Mouse (Mus musculus): ENCODE measurements at regions not wholly inside any gene's neighbourhood (a gene's known extent, or its start where the extent isn't known, plus 50 kb on each side); places are given as distances from the start of the nearest gene placed in this dataset.

GRCm38 (mm10) chr3:34311944-34312343 lies 230.8 kb upstream of the Dnajc19 start:
- no peak for DNase-seq (ENCODE audit: low spot score)
- H3K27me3 ChIP-seq (ENCODE audit: insufficient read depth, poor library complexity, severe bottlenecking): no peaks in the 10 kb centered on the region
- peak overlapping the region; percentile 12; the same call in 1 of the 2 replicates for H3K27ac ChIP-seq
- H3K36me3 ChIP-seq: no peaks in the 10 kb centered on the region
- 92% methylated on average over 6 of the region's 6 CpGs for WGBS
- no peak overlapping the region for H3K4me3 ChIP-seq
- no peaks in the 10 kb centered on the region for H3K9me3 ChIP-seq
- H3K4me1 ChIP-seq (replicated peaks): no peaks in the 10 kb centered on the region

DNA sequence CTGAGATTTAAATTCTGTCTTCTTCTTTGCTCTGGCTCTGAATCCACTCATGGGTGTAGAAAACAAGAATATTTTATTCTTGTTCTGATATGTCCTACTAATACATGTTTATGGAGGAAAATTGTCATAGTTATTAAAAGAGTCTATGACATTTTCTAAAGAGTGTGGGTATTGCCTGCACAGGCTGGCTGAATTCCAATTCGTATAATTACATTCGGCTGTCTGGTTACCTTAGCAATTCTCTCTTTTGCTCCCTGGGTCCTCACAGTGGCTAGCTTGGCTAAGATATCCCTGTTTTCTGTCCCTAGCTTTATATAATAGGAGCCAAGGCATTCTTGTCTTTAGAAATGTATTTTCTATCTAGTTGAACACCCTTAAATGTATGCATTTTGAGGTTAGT lies 218.5 kb upstream of the Dnajc19 start:
- no peak for DNase-seq (ENCODE audit: low spot score)
- no peak overlapping the region for H3K27ac ChIP-seq
- H3K36me3 ChIP-seq: no peaks in the 10 kb centered on the region
- WGBS: 89% methylated on average over 2 of the region's 2 CpGs
- no peaks in the 10 kb centered on the region for H3K4me1 ChIP-seq (replicated peaks)
- no peaks in the 10 kb centered on the region for H3K9me3 ChIP-seq
- H3K27me3 ChIP-seq (ENCODE audit: insufficient read depth, poor library complexity, severe bottlenecking): no peaks in the 10 kb centered on the region
- no peak overlapping the region for H3K4me3 ChIP-seq

DNA sequence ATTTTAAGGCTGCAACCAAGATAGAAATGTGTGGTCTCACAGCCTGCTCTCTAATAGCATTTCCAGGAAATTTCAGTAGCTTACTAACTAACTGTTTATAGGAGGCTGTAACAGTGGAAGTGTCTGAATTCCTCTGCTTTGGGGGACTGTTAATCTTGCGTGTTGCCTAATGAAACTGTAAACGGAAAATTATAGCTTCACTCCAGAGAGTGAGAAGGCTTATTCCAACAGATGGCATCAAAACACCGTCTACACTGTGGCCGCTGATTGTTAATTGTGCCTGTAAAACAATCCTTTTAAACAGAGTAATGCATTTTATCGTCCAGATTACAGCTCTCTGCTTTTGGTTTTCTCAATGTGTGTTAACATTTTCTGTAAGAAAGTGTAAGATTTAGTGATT lies 206.7 kb upstream of the Dnajc19 start:
- H3K4me3 ChIP-seq: no peak overlapping the region
- 84% methylated on average over 5 of the region's 5 CpGs for WGBS
- no peak overlapping the region for H3K27ac ChIP-seq
- no peaks in the 10 kb centered on the region for H3K36me3 ChIP-seq
- DNase-seq (ENCODE audit: low spot score): no peak
- no peaks in the 10 kb centered on the region for H3K4me1 ChIP-seq (replicated peaks)
- H3K27me3 ChIP-seq (ENCODE audit: insufficient read depth, poor library complexity, severe bottlenecking): no peaks in the 10 kb centered on the region
- no peaks in the 10 kb centered on the region for H3K9me3 ChIP-seq

GRCm38 (mm10) chr3:34270154-34270553 lies 189.0 kb upstream of the Dnajc19 start:
- no peak for DNase-seq (ENCODE audit: low spot score)
- 92% methylated on average over 10 of the region's 10 CpGs for WGBS
- Histone ChIP-seq H3K4me3 (no peak overlapping the region), H3K4me1 (replicated peaks) (no peaks in the 10 kb centered on the region), H3K27ac (no peak overlapping the region), H3K27me3 (ENCODE audit: insufficient read depth, poor library complexity, severe bottlenecking) (no peaks in the 10 kb centered on the region), H3K36me3 (no peaks in the 10 kb centered on the region), H3K9me3 (no peaks in the 10 kb centered on the region)

DNA sequence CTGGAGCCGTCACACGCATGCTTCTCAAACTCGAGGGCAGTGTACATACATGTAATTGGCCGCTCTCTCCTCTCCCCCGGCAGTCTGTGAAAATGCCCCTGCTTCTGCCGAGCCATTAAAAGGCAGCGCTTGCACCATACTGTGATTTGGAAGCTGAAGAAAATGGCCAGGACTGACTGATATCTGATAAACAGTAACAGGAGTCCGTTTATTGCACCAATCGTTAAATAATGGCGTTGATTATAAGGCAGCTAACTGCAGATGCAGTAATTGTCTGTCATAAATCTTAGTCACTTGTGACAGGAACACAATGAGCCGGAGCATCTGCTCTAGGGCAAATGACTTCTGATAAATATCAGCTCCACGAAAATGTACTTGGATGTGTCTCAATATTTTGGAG lies 185.3 kb upstream of the Dnajc19 start:
- no peaks in the 10 kb centered on the region for H3K4me1 ChIP-seq (replicated peaks)
- no peaks in the 10 kb centered on the region for H3K9me3 ChIP-seq
- no peaks in the 10 kb centered on the region for H3K36me3 ChIP-seq
- H3K27me3 ChIP-seq (ENCODE audit: insufficient read depth, poor library complexity, severe bottlenecking): no peaks in the 10 kb centered on the region
- no peak overlapping the region for H3K27ac ChIP-seq
- no peak for DNase-seq (ENCODE audit: low spot score)
- 84% methylated on average over 12 of the region's 12 CpGs for WGBS
- no peak overlapping the region for H3K4me3 ChIP-seq

DNA sequence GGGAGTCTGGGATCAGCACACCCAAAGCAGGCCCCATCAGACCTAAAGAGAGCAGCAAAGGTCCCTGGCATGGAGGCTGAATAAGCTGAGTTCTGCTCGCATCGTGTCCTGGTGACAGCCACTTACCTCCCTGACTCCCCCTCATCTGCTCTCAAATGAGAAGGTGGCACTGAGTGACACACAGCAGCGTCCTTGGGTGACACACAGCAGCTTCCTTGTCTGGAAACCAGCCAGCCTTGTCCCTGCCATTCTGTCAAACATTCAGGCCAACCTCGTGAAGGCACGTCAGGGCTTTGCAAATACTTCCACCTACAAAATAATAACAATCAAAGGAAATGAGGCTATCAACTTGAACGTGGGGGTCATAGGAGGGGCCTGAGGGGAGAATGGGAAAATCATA lies 183.7 kb upstream of the Dnajc19 start:
- no peak for DNase-seq (ENCODE audit: low spot score)
- H3K4me1 ChIP-seq (replicated peaks): no peaks in the 10 kb centered on the region
- no peak overlapping the region for H3K27ac ChIP-seq
- no peak overlapping the region for H3K4me3 ChIP-seq
- 72% methylated on average over 6 of the region's 6 CpGs for WGBS
- no peaks in the 10 kb centered on the region for H3K27me3 ChIP-seq (ENCODE audit: insufficient read depth, poor library complexity, severe bottlenecking)
- H3K9me3 ChIP-seq: no peaks in the 10 kb centered on the region
- no peaks in the 10 kb centered on the region for H3K36me3 ChIP-seq

GRCm38 (mm10) chr3:34252730-34253337 lies 171.7 kb upstream of the Dnajc19 start:
- DNase-seq (ENCODE audit: low spot score): no peak
- H3K27ac ChIP-seq: no peak overlapping the region
- H3K4me1 ChIP-seq (replicated peaks): peaks cover 4% of the 10 kb centered on the region; the same call in 1 of the 2 replicates
- no peak overlapping the region for H3K4me3 ChIP-seq
- no peaks in the 10 kb centered on the region for H3K27me3 ChIP-seq (ENCODE audit: insufficient read depth, poor library complexity, severe bottlenecking)
- 69% methylated on average over 12 of the region's 12 CpGs for WGBS
- no peaks in the 10 kb centered on the region for H3K9me3 ChIP-seq
- H3K36me3 ChIP-seq: no peaks in the 10 kb centered on the region

- Histone ChIP-seq H3K4me1 (replicated peaks) (no peaks in the 10 kb centered on the region), H3K27ac (no peak overlapping the region), H3K36me3 (no peaks in the 10 kb centered on the region), H3K4me3 (no peak overlapping the region), H3K27me3 (ENCODE audit: insufficient read depth, poor library complexity, severe bottlenecking) (no peaks in the 10 kb centered on the region), H3K9me3 (no peaks in the 10 kb centered on the region)
- 90% methylated on average over 3 of the region's 3 CpGs for WGBS
- DNase-seq (ENCODE audit: low spot score): no peak
Measured at GRCm38 (mm10) chr3:34242126-34242525, 161.0 kb upstream of the Dnajc19 start.

DNA sequence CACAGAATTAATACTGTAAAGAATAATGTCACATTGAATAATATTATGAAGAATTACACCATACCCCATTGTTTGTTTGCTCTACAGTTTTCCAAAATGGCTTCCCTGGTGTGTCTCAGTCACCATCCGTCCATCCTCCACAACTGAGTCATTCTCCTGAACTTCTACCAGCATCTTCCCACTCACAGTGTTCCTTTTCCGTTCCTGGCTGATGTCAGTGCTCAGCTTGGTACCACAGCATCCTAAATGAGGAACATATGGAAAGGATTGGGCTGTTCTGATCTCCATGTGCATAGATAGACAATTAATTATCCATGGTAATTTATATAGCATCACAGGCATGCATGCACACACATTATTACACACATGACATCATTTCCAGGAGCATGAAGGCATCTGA lies 158.9 kb upstream of the Dnajc19 start:
- Histone ChIP-seq H3K36me3 (no peaks in the 10 kb centered on the region), H3K4me1 (replicated peaks) (no peaks in the 10 kb centered on the region), H3K4me3 (no peak overlapping the region), H3K9me3 (no peaks in the 10 kb centered on the region), H3K27ac (no peak overlapping the region), H3K27me3 (ENCODE audit: insufficient read depth, poor library complexity, severe bottlenecking) (no peaks in the 10 kb centered on the region)
- DNase-seq (ENCODE audit: low spot score): no peak
- WGBS: 74% methylated on average over 2 of the region's 2 CpGs

DNA sequence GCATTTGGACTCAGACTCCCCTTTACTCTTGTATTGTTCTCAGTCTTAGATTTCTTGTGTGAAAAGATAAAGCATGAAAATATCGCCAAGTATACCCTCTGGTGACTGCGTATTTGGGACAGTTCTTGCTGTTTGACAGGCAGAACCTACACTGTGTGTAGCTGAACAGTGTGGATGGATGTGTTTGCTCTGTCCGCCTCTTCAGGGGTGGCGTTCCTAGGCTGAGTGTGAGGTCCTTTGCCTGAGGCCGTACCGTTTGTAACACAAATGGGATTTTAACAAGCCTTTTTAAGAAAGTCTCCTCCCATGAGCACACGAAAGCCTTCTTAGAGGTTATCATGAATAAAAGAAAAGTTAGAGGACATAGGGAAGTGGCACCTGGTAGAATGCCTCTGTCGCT lies 153.3 kb upstream of the Dnajc19 start:
- 62% methylated on average over 8 of the region's 8 CpGs for WGBS
- no peak overlapping the region for H3K27ac ChIP-seq
- peaks cover 10% of the 10 kb centered on the region; the same call in 1 of the 2 replicates for H3K4me1 ChIP-seq (replicated peaks)
- no peak overlapping the region for H3K4me3 ChIP-seq
- H3K9me3 ChIP-seq: no peaks in the 10 kb centered on the region
- H3K27me3 ChIP-seq (ENCODE audit: insufficient read depth, poor library complexity, severe bottlenecking): no peaks in the 10 kb centered on the region
- no peaks in the 10 kb centered on the region for H3K36me3 ChIP-seq
- no peak for DNase-seq (ENCODE audit: low spot score)

DNA sequence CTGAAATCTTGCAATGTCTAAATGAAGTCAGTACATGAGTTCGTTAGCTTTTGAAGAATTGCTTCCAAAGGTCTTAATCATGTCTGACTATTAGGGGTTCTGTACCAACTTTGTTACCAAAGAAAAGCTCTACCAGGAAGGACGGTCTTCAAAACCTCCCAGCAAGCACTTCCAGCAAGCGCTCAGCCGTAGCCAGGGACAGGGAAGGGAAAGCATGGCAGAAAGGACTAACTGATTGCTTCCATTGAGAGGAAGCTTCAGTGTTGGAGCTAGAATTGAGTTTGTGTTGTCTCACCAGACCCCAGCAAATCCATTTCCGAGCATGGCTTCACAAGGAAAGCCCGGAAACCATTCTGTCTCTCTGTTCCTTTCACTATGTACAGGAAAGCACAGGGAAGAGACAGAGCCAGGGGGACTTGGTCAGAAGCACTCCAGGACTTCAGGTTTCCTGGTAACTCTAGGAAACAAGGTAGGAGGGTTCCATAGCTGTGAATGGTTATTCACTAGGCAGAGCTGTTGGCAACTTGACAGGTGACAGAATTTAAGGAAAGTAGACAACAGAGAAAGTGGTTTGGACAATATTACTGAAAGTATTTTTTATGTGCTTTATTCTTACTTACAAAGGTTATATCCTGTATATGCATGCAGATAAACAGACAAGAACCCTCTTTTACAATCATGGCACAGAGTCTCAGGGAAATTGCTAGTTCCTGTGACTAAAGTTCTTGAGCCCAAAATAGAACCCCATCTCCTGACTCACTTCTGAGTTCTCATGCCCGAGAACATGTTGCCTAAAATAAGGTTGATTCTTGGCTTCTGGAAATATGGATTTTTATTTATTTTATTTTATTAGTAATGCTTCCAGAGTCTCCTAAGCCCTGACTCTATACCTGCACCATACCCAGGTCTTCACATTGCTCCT lies 151.5 kb upstream of the Dnajc19 start:
- no peaks in the 10 kb centered on the region for H3K9me3 ChIP-seq
- no peaks in the 10 kb centered on the region for H3K27me3 ChIP-seq (ENCODE audit: insufficient read depth, poor library complexity, severe bottlenecking)
- WGBS: 80% methylated on average over 7 of the region's 7 CpGs
- no peaks in the 10 kb centered on the region for H3K36me3 ChIP-seq
- DNase-seq (ENCODE audit: low spot score): no peak
- no peak overlapping the region for H3K27ac ChIP-seq
- no peak overlapping the region for H3K4me3 ChIP-seq
- H3K4me1 ChIP-seq (replicated peaks): peaks cover 10% of the 10 kb centered on the region; the same call in 1 of the 2 replicates

GRCm38 (mm10) chr3:34231593-34232328 lies 150.6 kb upstream of the Dnajc19 start:
- Histone ChIP-seq H3K9me3 (no peaks in the 10 kb centered on the region), H3K4me3 (no peak overlapping the region), H3K27me3 (ENCODE audit: insufficient read depth, poor library complexity, severe bottlenecking) (no peaks in the 10 kb centered on the region), H3K27ac (no peak overlapping the region), H3K4me1 (replicated peaks) (peaks cover 10% of the 10 kb centered on the region; the same call in 1 of the 2 replicates), H3K36me3 (no peaks in the 10 kb centered on the region)
- 67% methylated on average over 9 of the region's 9 CpGs for WGBS
- DNase-seq (ENCODE audit: low spot score): peak; percentile 13

- WGBS: 88% methylated on average over 10 of the region's 10 CpGs
- DNase-seq (ENCODE audit: low spot score): no peak
Measured at GRCm38 (mm10) chr3:34222291-34222690, 141.2 kb upstream of the Dnajc19 start.

More at GRCm38 (mm10) chr3:34222291-34222690, 141.2 kb upstream of the Dnajc19 start:
- Histone ChIP-seq H3K27ac (no peak overlapping the region), H3K4me1 (replicated peaks) (no peaks in the 10 kb centered on the region; the same call in 1 of the 2 replicates), H3K9me3 (0 out of 2 replicates have a peak, but pooled peaks cover 4% of the 10 kb centered on the region), H3K36me3 (no peaks in the 10 kb centered on the region), H3K4me3 (no peak overlapping the region), H3K27me3 (ENCODE audit: insufficient read depth, poor library complexity, severe bottlenecking) (no peaks in the 10 kb centered on the region)

Data from hindbrain, embryonic 10.5 days (tissue).